Mouse (Mus musculus) forelimb bud, embryonic 11.5 days (tissue): ENCODE results near the gene Chrna3.

Experiments
- DNase-seq: peaks from one replicate; pipeline ENCODE4 v3.0.0-alpha.2; 2012; ENCODE audit warnings: low read depth, low spot score

The Chrna3 gene

GRCm38 (mm10) chr9:54995645-54996044 is 30.7 kb downstream of the Chrna3 start:
- no peak for DNase-seq

- DNase-seq, result no peak
These were observed 32.0 kb downstream of the Chrna3 start for GRCm38 (mm10) chr9:54994381-54994780.

- no peak for DNase-seq
These were observed 36.0 kb downstream of the Chrna3 start for GRCm38 (mm10) chr9:54990362-54990761.

- DNase-seq, result peak; percentile 9
These were observed 44.0 kb downstream of the Chrna3 start for GRCm38 (mm10) chr9:54982401-54982800.

- peak; percentile 53 for DNase-seq
These were observed 44.8 kb downstream of the Chrna3 start for GRCm38 (mm10) chr9:54981291-54982191.

GRCm38 (mm10) chr9:54980674-54981073 is 45.7 kb downstream of the Chrna3 start, which contains the start of gene Chrna5:
Chrna5 (plus strand) TSS chr9:54980880.
- no peak for DNase-seq

- no peak for DNase-seq
These were observed 56.3 kb downstream of the Chrna3 start for GRCm38 (mm10) chr9:54969972-54970637.

GRCm38 (mm10) chr9:54963669-54964068 is 62.7 kb downstream of the Chrna3 start:
- DNase-seq, result no peak

- no peak for DNase-seq
These were observed 65.3 kb downstream of the Chrna3 start for GRCm38 (mm10) chr9:54961059-54961458.
